8 mouse cellular contexts compared by ENCODE assay signal in genomic region chr13:78197819-78198390, GRCm38 (mm10). TPM values are rescaled to one million over a fixed set of nuclear protein-coding genes. Genes with fewer than 3 reads are reported as not detected.
A peak's percentile ranks its signal among the peaks of the same experiment; 100 is the strongest.
DNase-seq lines count a peak whose midpoint lies in the region; ATAC-seq and TF ChIP-seq lines count a peak whose summit lies in the region.

No protein-coding gene starts in this region.

- peak overlapping the region; percentile 91 for H3K9ac ChIP-seq in forebrain, postnatal 0 days
- H3K9ac ChIP-seq in neural tube, embryonic 11.5 days (ENCODE audit: low read length): peak overlapping the region; percentile 99

- TF ChIP-seq CTCF in forebrain, postnatal 0 days (IDR thresholded peaks at IDR 0.05; ENCODE audit: low read depth): no peak

- peaks cover 10% of the 10 kb centered on the region for H3K36me3 ChIP-seq in forebrain, postnatal 0 days (ENCODE audit: insufficient read depth)
- H3K36me3 ChIP-seq in neural tube, embryonic 11.5 days (ENCODE audit: control insufficient read depth, insufficient read depth, low read length): peaks cover 5% of the 10 kb centered on the region; the same call in 1 of the 2 replicates

- no peak for ATAC-seq in forebrain, postnatal 0 days
- ATAC-seq in neural tube, embryonic 11.5 days (ENCODE audit: insufficient read depth, low FRiP score, low TSS enrichment): no peak

- H3K4me2 ChIP-seq in forebrain, postnatal 0 days (ENCODE audit: low read depth): peak overlapping the region; percentile 69
- peak overlapping the region; percentile 41 for H3K4me2 ChIP-seq in neural tube, embryonic 11.5 days (ENCODE audit: low read depth)

- under 1% methylated on average over 30 of the region's 33 CpGs for WGBS in forebrain, postnatal 0 days
- WGBS in neural tube, embryonic 11.5 days: under 1% methylated on average over 32 of the region's 33 CpGs

- peak overlapping the region; percentile 79 for H3K4me3 ChIP-seq in forebrain, postnatal 0 days (ENCODE audit: low read depth, low read length)
- peak overlapping the region; percentile 98 for H3K4me3 ChIP-seq in neural tube, embryonic 11.5 days (ENCODE audit: low read depth, low read length)

- no peaks in the 10 kb centered on the region for H3K27me3 ChIP-seq in forebrain, postnatal 0 days (ENCODE audit: insufficient read depth, low read length)
- H3K27me3 ChIP-seq in neural tube, embryonic 11.5 days (ENCODE audit: control insufficient read depth, insufficient read depth, low read length): no peaks in the 10 kb centered on the region

- H3K27ac ChIP-seq in forebrain, postnatal 0 days (ENCODE audit: low read depth, low read length): peak overlapping the region; percentile 99
- peak overlapping the region; percentile 100 for H3K27ac ChIP-seq in neural tube, embryonic 11.5 days (ENCODE audit: low read depth, low read length)

- no peaks in the 10 kb centered on the region for H3K9me3 ChIP-seq in forebrain, postnatal 0 days (ENCODE audit: low read length)
- no peaks in the 10 kb centered on the region for H3K9me3 ChIP-seq in neural tube, embryonic 11.5 days (ENCODE audit: control insufficient read depth, low read length)

- H3K4me1 ChIP-seq in forebrain, postnatal 0 days (ENCODE audit: insufficient read depth): no peaks in the 10 kb centered on the region
- H3K4me1 ChIP-seq in neural tube, embryonic 11.5 days (ENCODE audit: control insufficient read depth, insufficient read depth, low read length): peaks cover 9% of the 10 kb centered on the region

- peak; percentile 46 to 56 for DNase-seq in right cerebral cortex, postnatal 10 days (ENCODE audit: low spot score in 2 of 2)
- DNase-seq in right cerebral cortex, postnatal 25 days: no peak
- peak; percentile 70 to 76 for DNase-seq in cerebellum, adult 18-20 months
- DNase-seq in forebrain, postnatal 0 days: peak; percentile 68
- peak; percentile 35 to 60 for DNase-seq in layer of hippocampus, postnatal 25 days (ENCODE audit: extremely low spot score in 1 of 2, low spot score in 1 of 2)
- peak; percentile 69 for DNase-seq in neural tube, embryonic 11.5 days (ENCODE audit: low spot score)
- no peak for DNase-seq in frontal cortex, adult 2 months (ENCODE audit: extremely low spot score in 1 of 2, low spot score in 1 of 2)
- DNase-seq in testis, postnatal 14 days (ENCODE audit: low spot score): no peak

RNA-seq across cellular contexts. Expression of gene Nr2f1, which starts 1.7 kb away (rescaled TPM):
- total RNA-seq in forebrain, postnatal 0 days (2014; rRNA removed): 161 and 250 TPM in 2 replicates
- 72.9 and 89.1 TPM in 2 replicates for polyA plus RNA-seq in forebrain, postnatal 0 days (2015; fragmentation: Nextera tagmentation; extraction: Ambion mirVana)
- total RNA-seq in layer of hippocampus, postnatal 25 days (2021): 10 to 100 TPM; 90.8 to 98.5 TPM
- 61.2 and 62.9 TPM in 2 replicates for polyA plus RNA-seq in neural tube, embryonic 11.5 days (2014; fragmentation: Nextera tagmentation; extraction: Ambion mirVana)
- polyA plus RNA-seq in frontal cortex, adult 2 months (2012; rRNA removed): 115 and 123 TPM in 2 replicates

Comparison
In these comparisons a context has a peak if more than half of its experiments do, and no peak if none do; other contexts are left out.
1. DNase-seq: peak in right cerebral cortex, postnatal 10 days (2 of 2), cerebellum, adult 18-20 months (2 of 2), forebrain, postnatal 0 days (single experiment), layer of hippocampus, postnatal 25 days (2 of 2) and neural tube, embryonic 11.5 days (single experiment); none in right cerebral cortex, postnatal 25 days (single experiment), frontal cortex, adult 2 months (0 of 2) and testis, postnatal 14 days (single experiment).